Mouse (Mus musculus) kidney, postnatal 0 days (tissue): Measurements from ENCODE around the gene Hhat. TPM values are rescaled to one million over a fixed set of nuclear protein-coding genes. Genes with fewer than 3 reads are reported as not detected.

ENCODE experiments used
- ATAC-seq: fragments of 200-750 bp; cut with Nextera tagmentation; replicated peaks from 2 replicates; pipeline ENCODE4 v1.8.0; 2017; ENCODE audit warnings: low read depth, moderate number of reproducible peaks, moderate TSS enrichment, moderate library complexity; ENCODE audit not compliant: low FRiP score
- DNase-seq: peaks from one replicate; pipeline ENCODE4 v3.0.0-alpha.2; 2016; ENCODE audit warnings: low spot score
- H3K27ac ChIP-seq: fragments of 300-500 bp; sonication (generic); 2 replicates; pipeline ENCODE4 v1.5.1; 2014; ENCODE audit warnings: mild to moderate bottlenecking
- H3K27me3 ChIP-seq: fragments of 300-500 bp; sonication (generic); 2 replicates; pipeline ENCODE4 v1.6.1; 2014; ENCODE audit warnings: low read length, mixed read lengths; ENCODE audit not compliant: insufficient read depth
- H3K36me3 ChIP-seq: fragments of 300-500 bp; sonication (generic); 2 replicates; pipeline ENCODE4 v1.6.1; 2014; ENCODE audit warnings: low read length, mixed read lengths; ENCODE audit not compliant: insufficient read depth
- H3K4me1 ChIP-seq: fragments of 300-500 bp; sonication (generic); replicated peaks from 2 replicates; pipeline ENCODE4 v1.6.1; 2014; ENCODE audit warnings: antibody characterized with exemption, low read length, mixed read lengths; ENCODE audit not compliant: insufficient read depth
- H3K4me2 ChIP-seq: fragments of 300-500 bp; sonication (generic); 2 replicates; pipeline ENCODE4 v1.6.1; 2014; ENCODE audit warnings: mild to moderate bottlenecking, low read length, moderate library complexity, mixed read lengths
- H3K4me3 ChIP-seq: fragments of 300-500 bp; sonication (generic); replicated peaks from 2 replicates; pipeline ENCODE4 v1.5.1; 2014; ENCODE audit warnings: low read depth, low read length
- H3K9ac ChIP-seq: fragments of 300-500 bp; sonication (generic); 2 replicates; pipeline ENCODE4 v1.6.1; 2014; ENCODE audit warnings: low read depth, low read length
- H3K9me3 ChIP-seq: fragments of 300-500 bp; sonication (generic); replicated peaks from 2 replicates; pipeline ENCODE4 v1.6.1; 2016; ENCODE audit warnings: low read length, inconsistent platforms, mixed read lengths
- CTCF ChIP-seq: IDR thresholded peaks from 2 replicates; pipeline ENCODE4 v1.5.1; 2016; ENCODE audit warnings: antibody characterized with exemption, low read depth, mild to moderate bottlenecking, moderate library complexity
- WGBS: fragments of 180-500 bp; shearing (Covaris S2); extraction: QIAGEN DNeasy Blood & Tissue Kit; methylation state at CpG from one replicate; pipeline ENCODE4 v1.1.7; 2014; 5-methylcytosine and 5-hydroxymethylcytosine counted together
- polyA plus RNA-seq: library from polyadenylated mRNA; unstranded; fragments of >200 nt; fragmentation: Nextera tagmentation; extraction: Ambion mirVana; gene quantifications from 2 replicates; pipeline ENCODE4 v1.2.1, GENCODE M21; 2015

Hhat gene
- polyA plus RNA-seq, 1 experiment from 2014 or later: 13.5 TPM

DNA sequence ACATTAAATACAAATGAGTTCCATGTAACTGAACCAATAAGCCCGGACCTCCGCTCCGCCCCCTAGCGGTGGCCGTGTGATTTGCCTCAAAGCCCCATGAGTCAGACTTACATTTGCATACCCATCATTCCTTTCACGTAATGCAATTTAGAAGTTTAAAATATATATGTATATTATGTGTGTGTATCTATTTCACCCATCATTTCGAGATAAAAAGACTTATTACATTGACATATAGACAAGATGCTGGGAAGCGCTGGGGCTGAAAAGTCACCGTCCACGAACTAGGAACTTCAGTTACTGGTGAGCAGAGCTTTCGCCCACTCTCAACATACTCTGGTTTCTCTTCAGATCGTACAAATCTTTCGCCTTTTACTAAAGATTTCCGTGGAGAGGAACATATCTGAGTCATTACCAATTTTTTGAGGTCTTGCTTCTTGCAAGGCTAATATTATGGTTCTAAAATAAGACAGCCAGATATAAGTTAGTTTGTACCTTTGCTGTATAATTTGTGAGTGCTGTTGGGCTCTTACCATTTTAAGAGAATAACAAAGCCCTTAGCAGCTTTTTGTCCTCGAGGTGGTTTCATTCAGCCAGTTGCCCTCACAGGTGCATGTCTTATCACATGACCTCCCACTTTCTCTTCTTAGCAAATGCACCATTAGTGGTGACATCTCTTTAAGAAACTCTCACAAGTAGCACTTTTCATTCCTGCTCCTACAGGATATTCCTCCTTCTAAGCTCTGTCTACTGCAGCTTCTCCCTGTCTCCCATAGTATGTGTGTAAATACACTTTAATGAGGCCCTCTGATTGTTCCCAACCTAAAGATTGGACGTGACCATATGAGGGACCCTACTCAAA is 25.6 kb downstream of the Hhat start:
- H3K4me1 ChIP-seq: no peaks in the 10 kb centered on the region
- no peak overlapping the region for H3K27ac ChIP-seq
- H3K4me2 ChIP-seq: no peak overlapping the region
- 0 out of 2 replicates have a peak, but pooled peaks cover 4% of the 10 kb centered on the region for H3K36me3 ChIP-seq
- peak; percentile 79 for TF ChIP-seq CTCF
- H3K27me3 ChIP-seq: no peaks in the 10 kb centered on the region
- H3K4me3 ChIP-seq: no peak overlapping the region
- WGBS: 18% methylated on average over 16 of the region's 16 CpGs
- DNase-seq (no peak), ATAC-seq (0 out of 2 replicates have a peak, but pooled peaks have one; percentile 31)
- H3K9ac ChIP-seq: no peak overlapping the region
- H3K9me3 ChIP-seq: no peaks in the 10 kb centered on the region

DNA sequence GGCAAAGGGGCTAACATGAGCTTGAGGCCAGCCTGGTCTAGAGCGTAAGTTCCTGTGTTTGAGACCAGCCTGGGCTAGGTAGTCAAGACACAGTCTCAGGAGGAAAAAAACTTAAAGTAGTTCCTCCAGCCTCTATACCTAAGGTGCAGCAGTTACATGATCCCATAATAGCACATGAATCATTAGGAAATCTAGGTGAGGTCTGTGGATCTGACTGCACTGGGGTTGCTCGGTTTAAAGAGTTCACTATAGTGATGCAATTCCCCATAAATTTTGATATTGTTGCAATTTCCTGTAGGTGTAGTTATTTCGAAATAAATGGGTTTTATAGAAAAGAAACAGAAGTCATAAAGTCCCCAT is 26.2 kb downstream of the Hhat start:
- no peak for ATAC-seq
- Histone ChIP-seq H3K9ac (no peak overlapping the region), H3K4me2 (no peak overlapping the region), H3K36me3 (0 out of 2 replicates have a peak, but pooled peaks cover 4% of the 10 kb centered on the region), H3K4me3 (no peak overlapping the region), H3K27ac (no peak overlapping the region), H3K9me3 (no peaks in the 10 kb centered on the region), H3K27me3 (no peaks in the 10 kb centered on the region), H3K4me1 (no peaks in the 10 kb centered on the region)
- 69% methylated on average over 3 of the region's 3 CpGs for WGBS
- DNase-seq: no peak
- TF ChIP-seq CTCF: no peak

DNA sequence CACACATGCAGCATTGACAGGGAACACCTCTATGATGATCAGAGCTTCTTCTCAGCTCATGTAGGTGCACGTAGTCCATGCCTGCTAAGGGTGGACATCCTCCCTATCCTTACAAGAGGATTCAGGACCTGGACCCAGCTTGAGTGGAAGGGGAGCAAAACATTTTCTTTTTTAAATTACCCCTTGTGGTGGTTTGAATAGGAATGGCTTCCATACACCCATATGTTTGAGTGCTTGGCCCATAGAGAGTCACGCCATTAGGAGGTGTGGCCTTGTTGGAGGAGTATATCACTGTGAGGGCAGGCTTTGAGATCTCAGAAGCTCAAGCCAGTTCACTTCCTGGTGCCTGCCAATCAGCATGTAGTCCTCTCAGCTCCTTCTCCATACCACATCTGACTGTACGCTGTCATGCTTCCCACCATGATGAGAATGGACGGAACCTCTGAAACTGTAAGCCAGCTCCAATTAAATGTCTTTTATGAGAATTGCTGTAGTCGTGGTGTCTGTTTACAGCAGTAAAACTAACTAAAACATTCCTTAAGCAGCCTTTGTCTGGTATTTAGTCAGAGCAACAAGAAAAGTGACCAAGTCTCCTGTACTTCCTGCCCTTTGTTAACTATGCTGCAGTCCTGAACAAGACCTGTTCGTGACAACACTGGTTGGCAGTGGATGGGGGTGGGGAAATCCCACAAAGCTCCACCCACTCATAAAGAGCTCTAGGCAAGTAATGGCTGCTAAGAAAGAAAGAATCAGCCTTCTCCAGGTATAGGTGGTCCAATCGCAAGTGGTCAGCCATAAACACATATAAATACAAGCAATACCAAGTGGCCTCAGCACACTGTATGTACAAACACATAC is 28.4 kb downstream of the Hhat start:
- ATAC-seq (no peak), DNase-seq (no peak)
- no peak for TF ChIP-seq CTCF
- H3K9ac ChIP-seq: no peak overlapping the region
- no peaks in the 10 kb centered on the region for H3K4me1 ChIP-seq
- H3K4me3 ChIP-seq: no peak overlapping the region
- H3K27me3 ChIP-seq: no peaks in the 10 kb centered on the region
- H3K9me3 ChIP-seq: no peaks in the 10 kb centered on the region
- H3K36me3 ChIP-seq: no peaks in the 10 kb centered on the region
- H3K27ac ChIP-seq: no peak overlapping the region
- WGBS: 68% methylated on average over 7 of the region's 7 CpGs
- H3K4me2 ChIP-seq: no peak overlapping the region

DNA sequence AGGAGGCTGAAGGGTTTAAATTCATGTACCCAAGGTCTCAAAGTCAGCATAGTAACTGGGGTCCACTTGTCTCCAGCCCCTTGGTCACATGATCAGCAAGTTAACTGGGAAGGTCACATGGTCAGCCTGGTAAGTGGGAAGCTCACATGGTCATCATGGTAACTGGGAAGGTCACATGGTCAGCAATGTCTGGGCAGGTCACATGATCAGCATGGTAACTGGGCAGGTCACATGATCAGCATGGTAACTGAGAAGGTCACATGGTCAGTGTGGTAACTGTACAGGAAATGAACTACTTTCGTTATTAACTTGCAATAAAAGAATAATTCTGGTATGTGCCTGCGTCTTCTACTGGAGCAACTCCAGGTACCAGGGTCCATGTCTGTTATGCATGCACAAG is 29.1 kb downstream of the Hhat start:
- no peak for TF ChIP-seq CTCF
- no peaks in the 10 kb centered on the region for H3K9me3 ChIP-seq
- H3K9ac ChIP-seq: no peak overlapping the region
- no peaks in the 10 kb centered on the region for H3K36me3 ChIP-seq
- no peak overlapping the region for H3K4me3 ChIP-seq
- no peak overlapping the region for H3K4me2 ChIP-seq
- DNase-seq (no peak), ATAC-seq (no peak)
- peaks cover under 1% of the 10 kb centered on the region; the same call in 1 of the 2 replicates for H3K4me1 ChIP-seq
- no peaks in the 10 kb centered on the region for H3K27me3 ChIP-seq
- no peak overlapping the region for H3K27ac ChIP-seq
- 98% methylated on average over 2 of the region's 2 CpGs for WGBS

DNA sequence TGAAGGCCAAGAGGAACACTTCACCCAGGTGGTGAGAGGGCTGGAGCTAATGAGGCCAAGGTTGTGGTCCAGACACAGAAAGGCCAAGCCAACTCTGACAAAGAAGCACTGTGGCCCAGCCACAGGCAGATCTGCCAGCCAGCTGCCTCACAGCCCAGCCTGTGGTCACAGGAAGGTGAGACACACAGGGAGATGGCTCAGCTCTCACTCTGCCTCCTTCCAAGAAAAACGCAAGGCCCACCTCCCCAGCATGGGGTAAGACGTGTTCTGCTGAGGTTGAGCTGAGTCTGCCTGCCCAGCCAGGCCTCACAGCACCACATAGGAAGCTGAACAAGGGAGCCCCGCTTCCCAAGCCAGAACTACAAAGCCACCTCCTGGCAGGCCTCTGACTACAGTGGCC is 34.5 kb downstream of the Hhat start:
- H3K27me3 ChIP-seq: no peaks in the 10 kb centered on the region
- H3K4me3 ChIP-seq: no peak overlapping the region
- H3K9ac ChIP-seq: peak overlapping the region; percentile 19; the same call in 1 of the 2 replicates
- DNase-seq (no peak), ATAC-seq (no peak)
- H3K9me3 ChIP-seq: no peaks in the 10 kb centered on the region
- H3K27ac ChIP-seq: peak overlapping the region; percentile 78
- no peaks in the 10 kb centered on the region for H3K36me3 ChIP-seq
- TF ChIP-seq CTCF: no peak
- WGBS: 62% methylated on average over 3 of the region's 3 CpGs
- peaks cover 12% of the 10 kb centered on the region for H3K4me1 ChIP-seq
- H3K4me2 ChIP-seq: no peak overlapping the region

DNA sequence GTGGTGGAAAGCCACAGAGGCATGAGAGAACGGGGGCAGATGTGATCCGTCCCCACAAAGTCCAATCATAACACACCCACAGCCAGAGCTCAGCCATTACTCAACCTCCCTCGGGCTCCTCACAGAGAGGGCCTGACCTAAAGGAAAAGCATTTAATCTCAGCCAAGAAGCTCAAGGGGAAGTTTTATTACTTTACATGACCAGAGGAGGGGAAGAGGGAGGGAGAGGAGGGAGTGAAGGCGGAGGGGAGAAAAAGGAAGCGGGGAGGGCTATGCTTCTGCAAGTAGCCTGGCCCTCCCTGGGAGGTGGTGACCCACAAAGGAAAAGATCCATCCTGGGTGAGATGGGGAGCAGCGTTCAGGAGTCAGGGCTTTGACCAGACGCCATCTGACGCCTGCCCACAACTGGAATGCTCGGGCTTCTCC is 35.0 kb downstream of the Hhat start:
- Histone ChIP-seq H3K27me3 (no peaks in the 10 kb centered on the region), H3K4me3 (no peak overlapping the region), H3K4me1 (peaks cover 12% of the 10 kb centered on the region), H3K4me2 (no peak overlapping the region), H3K27ac (peak overlapping the region; percentile 78), H3K36me3 (no peaks in the 10 kb centered on the region), H3K9me3 (no peaks in the 10 kb centered on the region), H3K9ac (peak overlapping the region; percentile 19; the same call in 1 of the 2 replicates)
- TF ChIP-seq CTCF: no peak
- WGBS: 14% methylated on average over 9 of the region's 9 CpGs
- ATAC-seq (peak; percentile 83), DNase-seq (peak; percentile 96)
